Mouse (Mus musculus) MEL (cell line): ENCODE measurements around the gene Prickle1.
A peak's percentile ranks its signal among the peaks of the same experiment; 100 is the strongest.

ENCODE experiments used
- CTCF ChIP-seq, 3 experiments: IDR thresholded peaks in 2 of 3; conservative IDR thresholded peaks in 1 of 3; 2 replicates each; pipeline ENCODE4 v1.5.1; 2011 to 2012; ENCODE audit warnings: low read length in 3 of 3, low read depth in 2 of 3, mild to moderate bottlenecking in 2 of 3, improper control_type of control experiment in 1 of 3, inconsistent platforms in 1 of 3, mixed read lengths in 1 of 3, moderate library complexity in 1 of 3; ENCODE audit not compliant: control insufficient read depth in 1 of 3, insufficient read depth in 1 of 3, poor library complexity in 1 of 3, severe bottlenecking in 1 of 3
- EP300 ChIP-seq, 2 experiments: IDR thresholded peaks; 2 replicates each; pipeline ENCODE4 v1.6.1; 2011; ENCODE audit warnings: improper control_type of control experiment in 2 of 2, low read length in 2 of 2, low read depth in 1 of 2, mild to moderate bottlenecking in 1 of 2
- KAT2A ChIP-seq: conservative IDR thresholded peaks from 2 replicates; pipeline ENCODE4 v1.6.1; 2012; ENCODE audit warnings: low read depth, low read length, improper control_type of control experiment, inconsistent platforms
- MAFK ChIP-seq: IDR thresholded peaks from 2 replicates; pipeline ENCODE4 v1.6.1; 2011; ENCODE audit warnings: low read depth, mild to moderate bottlenecking, low read length, improper control_type of control experiment, borderline replicate concordance
- MAX ChIP-seq: IDR thresholded peaks from 2 replicates; pipeline ENCODE4 v1.6.1; 2011; ENCODE audit warnings: low read length, improper control_type of control experiment
- POLR2A ChIP-seq, 2 experiments: IDR thresholded peaks; 2 replicates each; pipeline ENCODE4 v1.6.1; 2011 to 2012; ENCODE audit warnings: low read length in 2 of 2, mild to moderate bottlenecking in 2 of 2, control low read depth in 1 of 2, improper control_type of control experiment in 1 of 2, low read depth in 1 of 2, moderate library complexity in 1 of 2; ENCODE audit not compliant: control insufficient read depth in 1 of 2, insufficient read depth in 1 of 2, poor library complexity in 1 of 2
- TAL1 ChIP-seq: IDR thresholded peaks from 2 replicates; pipeline ENCODE4 v1.6.1; 2012; ENCODE audit warnings: mild to moderate bottlenecking, inconsistent platforms, low read length, moderate library complexity, mixed read lengths
- UBTF ChIP-seq: IDR thresholded peaks from 2 replicates; pipeline ENCODE4 v1.6.1; 2012; ENCODE audit warnings: low read depth, mild to moderate bottlenecking, inconsistent platforms, low read length, improper control_type of control experiment, moderate library complexity, borderline replicate concordance; ENCODE audit not compliant: insufficient read depth

- TF ChIP-seq UBTF (no peak), POLR2A (IDR thresholded peaks at IDR 0.05; ENCODE audit: control insufficient read depth in 1 of 2, insufficient read depth in 1 of 2, low read depth in 1 of 2, low read length in 2 of 2, poor library complexity in 1 of 2) (no peak), MAX (no peak), KAT2A (no peak), MAFK (0 out of 2 replicates have a peak, but pooled peaks have one; percentile 20), EP300 (IDR thresholded peaks at IDR 0.05; ENCODE audit: low read depth in 1 of 2, low read length in 2 of 2) (peak; percentile 83 to 86), TAL1 (no peak), CTCF (IDR thresholded peaks at IDR 0.05 in 2 of 3, conservative IDR thresholded peaks at IDR 0.05 in 1 of 3; ENCODE audit: control insufficient read depth in 1 of 3, insufficient read depth in 1 of 3, low read depth in 2 of 3, low read length in 3 of 3, poor library complexity in 1 of 3, severe bottlenecking in 1 of 3) (no peak)
These were observed 70.3 kb downstream of the Prickle1 start for GRCm38 (mm10) chr15:93525305-93525917.
